Mouse (Mus musculus) ES-Bruce4 (cell line): ENCODE measurements around the gene Myom1. TPM values are rescaled to one million over a fixed set of nuclear protein-coding genes. Genes with fewer than 3 reads are reported as not detected.

Experiments
- H3K27ac ChIP-seq: 2 replicates; pipeline ENCODE4 v1.5.1; 2012; ENCODE audit warnings: low read length, inconsistent platforms; ENCODE audit not compliant: insufficient read depth
- H3K27me3 ChIP-seq: 2 replicates; pipeline ENCODE4 v1.6.1; 2012; ENCODE audit warnings: mild to moderate bottlenecking, low read length, inconsistent platforms; ENCODE audit not compliant: control insufficient read depth, poor library complexity, insufficient read depth, severe bottlenecking
- H3K36me3 ChIP-seq: 2 replicates; pipeline ENCODE4 v1.6.1; 2012; ENCODE audit warnings: inconsistent platforms, mild to moderate bottlenecking, low read length, moderate library complexity; ENCODE audit not compliant: control insufficient read depth, poor library complexity, insufficient read depth, severe bottlenecking
- H3K4me1 ChIP-seq: one replicate; pipeline ENCODE4 v1.8.1; 2011; ENCODE audit warnings: low read length; ENCODE audit not compliant: control insufficient read depth, insufficient read depth
- H3K4me3 ChIP-seq: 2 replicates; pipeline ENCODE4 v1.5.1; 2011; ENCODE audit warnings: low read depth, mild to moderate bottlenecking, low read length
- H3K9ac ChIP-seq: 2 replicates; pipeline ENCODE4 v1.6.1; 2012; ENCODE audit warnings: low read depth, mild to moderate bottlenecking, inconsistent platforms; ENCODE audit not compliant: poor library complexity, severe bottlenecking
- H3K9me3 ChIP-seq: replicated peaks from 2 replicates; pipeline ENCODE4 v1.6.1; 2012; ENCODE audit warnings: mild to moderate bottlenecking, low read length, inconsistent platforms; ENCODE audit not compliant: control insufficient read depth, poor library complexity, insufficient read depth, severe bottlenecking
- CTCF ChIP-seq: IDR thresholded peaks from one replicate; pipeline ENCODE4 v1.8.1; 2011; ENCODE audit warnings: low read depth, low read length
- EP300 ChIP-seq: IDR thresholded peaks from 2 replicates; pipeline ENCODE4 v1.6.1; 2011; ENCODE audit warnings: low read depth, low read length; ENCODE audit not compliant: insufficient read depth
- POLR2A ChIP-seq: IDR thresholded peaks from one replicate; pipeline ENCODE4 v1.8.1; 2011; ENCODE audit warnings: low read length; ENCODE audit not compliant: insufficient read depth
- polyA plus RNA-seq: library from polyadenylated mRNA; stranded (reverse); fragments of >200 nt; gene quantifications from 2 replicates; pipeline ENCODE4 v1.2.4, GENCODE M21; 2011; ENCODE audit warnings: low read depth; ENCODE audit not compliant: missing spikeins, insufficient read depth, insufficient read length

Gene Myom1
- polyA plus RNA-seq, 1 experiment = 2.3 TPM

DNA sequence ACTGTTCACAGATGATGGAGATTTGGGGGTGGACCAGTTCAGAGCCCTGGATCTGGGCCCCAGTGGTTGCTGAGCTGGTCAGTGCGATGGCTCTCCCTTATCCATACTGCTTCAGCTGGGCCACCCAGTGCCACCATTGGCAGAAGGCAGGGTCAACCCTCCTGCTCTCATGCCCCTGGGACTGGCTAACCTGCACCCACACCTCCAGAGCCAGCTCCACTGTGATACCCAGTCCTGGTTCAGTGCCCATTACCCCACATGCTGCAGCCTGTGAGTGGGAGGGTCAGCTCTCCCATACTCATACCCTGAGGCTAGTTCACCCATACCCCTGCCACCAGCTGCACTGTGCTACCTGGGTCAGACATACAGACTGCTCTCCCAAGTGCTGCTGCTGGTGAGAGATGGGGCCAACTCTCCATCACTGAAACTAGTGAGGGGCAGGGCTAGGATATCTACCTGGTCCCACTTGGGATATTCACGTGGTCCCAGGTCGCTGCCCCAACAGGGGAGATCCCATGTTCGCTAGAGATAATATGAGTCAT lies 15.1 kb downstream of the Myom1 start:
- H3K36me3 ChIP-seq = no peaks in the 10 kb centered on the region
- no peak for TF ChIP-seq POLR2A
- TF ChIP-seq EP300 = no peak
- no peak for TF ChIP-seq CTCF
- no peak overlapping the region for H3K9ac ChIP-seq
- no peaks in the 10 kb centered on the region for H3K27me3 ChIP-seq
- no peaks in the 10 kb centered on the region for H3K9me3 ChIP-seq
- no peak overlapping the region for H3K4me3 ChIP-seq
- H3K27ac ChIP-seq = no peak overlapping the region
- no peaks in the 10 kb centered on the region for H3K4me1 ChIP-seq

GRCm38 (mm10) chr17:71018151-71018550 lies 15.7 kb downstream of the Myom1 start:
- Histone ChIP-seq H3K36me3 (no peaks in the 10 kb centered on the region), H3K9ac (no peak overlapping the region), H3K4me1 (no peaks in the 10 kb centered on the region), H3K27me3 (no peaks in the 10 kb centered on the region), H3K27ac (no peak overlapping the region), H3K4me3 (no peak overlapping the region), H3K9me3 (no peaks in the 10 kb centered on the region)
- TF ChIP-seq POLR2A (no peak), CTCF (no peak), EP300 (no peak)

DNA sequence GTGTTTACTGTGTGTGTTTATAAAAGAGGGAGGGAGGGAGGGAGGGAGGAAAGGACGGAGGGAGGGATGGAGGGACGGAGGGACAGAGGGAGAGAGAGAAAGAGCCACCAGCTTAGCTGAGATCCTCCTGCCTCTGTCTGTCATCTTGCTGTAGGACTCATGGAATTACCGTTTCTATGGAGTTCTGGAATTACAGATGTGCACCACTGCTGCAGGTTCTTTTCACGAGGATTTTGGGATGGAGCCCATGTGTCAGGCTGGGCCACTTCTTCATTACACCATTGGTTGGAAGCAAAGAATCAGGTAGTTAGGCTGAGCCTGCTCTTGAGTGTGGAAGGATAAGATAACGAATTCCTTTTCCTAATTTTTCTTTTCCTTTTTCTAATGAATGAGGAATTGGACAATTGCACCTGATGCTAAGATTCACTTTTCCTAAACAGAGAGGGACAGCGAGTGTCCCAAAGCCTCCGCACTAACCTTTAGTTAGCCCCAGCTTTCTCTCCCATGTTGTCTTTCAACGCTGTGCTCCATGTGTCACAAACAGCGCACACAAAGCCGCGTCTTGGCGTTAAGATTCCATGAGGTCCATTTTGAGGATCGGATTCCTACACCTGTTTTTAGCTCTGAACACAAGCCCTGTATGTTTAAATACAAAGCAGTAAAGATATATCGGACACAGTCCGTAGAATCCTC lies 16.3 kb downstream of the Myom1 start:
- Histone ChIP-seq H3K27ac (no peak overlapping the region), H3K4me1 (no peaks in the 10 kb centered on the region), H3K27me3 (no peaks in the 10 kb centered on the region), H3K36me3 (no peaks in the 10 kb centered on the region), H3K9me3 (no peaks in the 10 kb centered on the region), H3K4me3 (no peak overlapping the region), H3K9ac (no peak overlapping the region)
- TF ChIP-seq EP300 (no peak), POLR2A (no peak), CTCF (no peak)

GRCm38 (mm10) chr17:71019309-71019655 lies 16.8 kb downstream of the Myom1 start:
- no peak overlapping the region for H3K9ac ChIP-seq
- no peak overlapping the region for H3K4me3 ChIP-seq
- H3K27ac ChIP-seq = no peak overlapping the region
- H3K9me3 ChIP-seq = no peaks in the 10 kb centered on the region
- no peaks in the 10 kb centered on the region for H3K27me3 ChIP-seq
- H3K4me1 ChIP-seq = no peaks in the 10 kb centered on the region
- H3K36me3 ChIP-seq = no peaks in the 10 kb centered on the region
- TF ChIP-seq EP300 (no peak), CTCF (no peak), POLR2A (no peak)

- Histone ChIP-seq H3K4me3 (no peak overlapping the region), H3K9me3 (no peaks in the 10 kb centered on the region), H3K27me3 (no peaks in the 10 kb centered on the region), H3K4me1 (no peaks in the 10 kb centered on the region), H3K9ac (no peak overlapping the region), H3K36me3 (no peaks in the 10 kb centered on the region), H3K27ac (no peak overlapping the region)
- TF ChIP-seq CTCF = no peak
- TF ChIP-seq POLR2A = no peak
- TF ChIP-seq EP300 = no peak
Observed at GRCm38 (mm10) chr17:71019860-71020259, 17.4 kb downstream of the Myom1 start.

DNA sequence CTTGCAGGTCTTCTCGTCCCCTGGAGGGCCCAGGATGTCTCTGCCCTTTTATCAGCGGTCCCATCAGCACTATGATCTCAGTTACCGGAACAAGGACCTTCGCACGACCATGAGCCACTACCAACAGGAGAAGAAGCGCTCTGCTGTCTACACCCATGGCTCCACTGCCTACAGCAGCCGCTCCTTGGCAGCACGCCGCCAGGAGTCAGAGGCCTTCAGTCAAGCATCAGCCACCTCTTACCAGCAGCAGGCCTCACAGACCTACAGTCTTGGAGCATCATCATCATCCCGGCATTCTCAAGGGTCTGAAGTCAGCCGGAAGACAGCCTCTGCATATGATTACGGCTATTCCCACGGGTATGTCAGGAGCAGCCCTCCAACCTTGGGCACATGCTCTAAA lies 20.4 kb downstream of the Myom1 start:
- H3K4me1 ChIP-seq = no peaks in the 10 kb centered on the region
- no peak overlapping the region for H3K9ac ChIP-seq
- H3K36me3 ChIP-seq = no peaks in the 10 kb centered on the region
- no peaks in the 10 kb centered on the region for H3K9me3 ChIP-seq
- H3K27ac ChIP-seq = no peak overlapping the region
- no peak overlapping the region for H3K4me3 ChIP-seq
- TF ChIP-seq EP300 = no peak
- TF ChIP-seq POLR2A = no peak
- no peak for TF ChIP-seq CTCF
- no peaks in the 10 kb centered on the region for H3K27me3 ChIP-seq
